Mouse (Mus musculus) brain, embryonic 14.5 days (tissue): ENCODE measurements around the gene Nqo2.

Experiments used
- CTCF ChIP-seq: fragments of 200-500 bp; IDR thresholded peaks from 2 replicates; pipeline ENCODE4 v1.5.1; 2012; ENCODE audit warnings: inconsistent platforms, mild to moderate bottlenecking, moderate library complexity, borderline replicate concordance; ENCODE audit not compliant: insufficient read depth, insufficient read length; ENCODE audit errors: extremely low read depth
- POLR2A ChIP-seq: fragments of 200-500 bp; IDR thresholded peaks from 2 replicates; pipeline ENCODE4 v1.6.1; 2012; ENCODE audit warnings: mild to moderate bottlenecking, inconsistent platforms, borderline replicate concordance; ENCODE audit not compliant: poor library complexity, insufficient read depth, insufficient read length, severe bottlenecking; ENCODE audit errors: extremely low read depth

- TF ChIP-seq CTCF (no peak), POLR2A (no peak)
Observed at GRCm38 (mm10) chr13:33921699-33922098, 42.8 kb upstream of the Nqo2 start.
